Mouse (Mus musculus) induced T-regulatory cell, adult 2 months (primary cell): ENCODE data around the gene Ablim2.
A peak's percentile ranks its signal among the peaks of the same experiment; 100 is the strongest.

Experiments used
- DNase-seq: peaks from one replicate; pipeline ENCODE4 v3.0.0-alpha.2; 2012; ENCODE audit warnings: low read depth

Ablim2 gene

DNA sequence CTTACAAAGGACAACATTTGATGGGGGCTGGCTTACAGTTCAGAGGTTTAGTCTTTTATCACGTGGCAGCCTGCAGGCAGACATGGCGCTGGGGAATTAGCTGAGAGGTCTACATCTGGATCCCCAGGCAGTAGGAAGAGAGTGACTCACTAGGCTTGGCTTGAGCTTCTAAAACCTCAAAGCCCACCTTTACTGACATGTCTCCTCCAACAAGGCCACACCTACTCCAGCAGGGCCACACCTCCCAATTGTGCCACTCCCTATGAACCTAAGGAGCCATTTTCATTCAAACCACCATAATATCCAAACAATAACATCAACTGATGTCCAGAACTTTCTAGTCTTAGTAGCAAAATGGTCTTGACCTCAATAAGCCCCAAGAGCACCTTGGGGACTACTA lies 12.6 kb downstream of the Ablim2 start:
- DNase-seq: no peak

GRCm38 (mm10) chr5:35770891-35771663 lies 13.4 kb downstream of the Ablim2 start:
- DNase-seq: peak; percentile 42

GRCm38 (mm10) chr5:35773274-35774136 lies 15.8 kb downstream of the Ablim2 start:
- no peak for DNase-seq

GRCm38 (mm10) chr5:35774137-35774424 lies 16.4 kb downstream of the Ablim2 start:
- peak; percentile 22 for DNase-seq

DNA sequence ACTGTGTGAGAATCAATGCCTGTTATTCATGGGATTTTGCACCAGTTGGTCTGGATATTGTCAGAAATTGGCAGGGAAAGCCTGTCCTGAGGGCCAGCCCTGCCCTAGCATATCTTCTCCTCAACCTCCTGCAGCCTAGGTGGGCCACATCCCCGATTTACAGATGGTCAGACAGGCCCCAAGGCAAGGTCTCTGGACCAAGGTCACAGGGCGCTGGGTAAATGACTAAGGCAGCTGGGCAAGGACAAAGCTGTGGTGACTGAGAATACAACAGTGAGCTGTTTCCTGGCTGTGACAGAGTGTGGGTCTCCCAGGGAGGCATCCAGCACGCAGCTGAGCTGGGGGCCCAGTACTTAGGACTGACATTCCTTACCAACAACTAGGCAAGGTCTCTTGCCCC lies 23.4 kb downstream of the Ablim2 start:
- no peak for DNase-seq

GRCm38 (mm10) chr5:35782648-35783180 lies 25.0 kb downstream of the Ablim2 start:
- DNase-seq: no peak

GRCm38 (mm10) chr5:35785853-35786252 lies 28.2 kb downstream of the Ablim2 start:
- no peak for DNase-seq

DNA sequence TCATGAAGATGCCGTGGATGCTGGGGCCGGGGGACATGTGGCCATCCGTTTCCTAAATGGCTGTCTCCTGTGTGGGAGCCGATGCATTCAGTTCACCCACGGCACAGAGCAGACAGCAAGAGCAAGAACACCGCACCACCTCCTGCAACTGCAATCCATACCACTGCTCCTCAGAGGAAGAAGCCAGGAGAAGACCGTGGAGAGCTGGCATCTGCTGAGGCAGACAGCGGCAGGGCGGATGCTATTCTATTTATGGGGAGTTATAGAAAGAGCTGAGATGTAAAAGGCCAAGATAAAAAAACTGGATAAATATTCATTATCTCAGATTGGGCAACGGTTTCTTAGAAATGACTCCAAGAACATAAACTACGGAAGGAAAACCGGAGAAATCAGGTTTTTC lies 30.2 kb downstream of the Ablim2 start:
- no peak for DNase-seq

DNA sequence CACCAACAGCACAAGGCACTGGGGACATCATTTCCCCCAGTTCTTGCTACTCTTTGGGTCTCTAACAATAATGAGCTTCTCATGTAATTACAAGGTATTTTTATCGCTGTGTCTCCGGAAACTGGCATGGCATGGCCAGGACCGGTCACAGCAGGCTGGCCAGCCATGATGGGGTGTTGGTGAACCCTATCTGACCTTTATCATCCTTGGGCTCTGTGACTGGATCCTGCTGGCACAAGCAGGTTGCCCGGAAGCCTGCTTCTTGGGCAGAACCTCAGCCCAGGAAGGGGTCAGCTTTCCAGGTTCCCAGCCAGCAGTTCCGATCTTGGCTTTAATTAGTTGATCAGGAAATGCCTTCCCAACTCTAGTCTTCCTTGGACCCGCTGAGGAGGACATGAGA lies 31.0 kb downstream of the Ablim2 start:
- no peak for DNase-seq

GRCm38 (mm10) chr5:35789697-35790096 lies 32.0 kb downstream of the Ablim2 start:
- DNase-seq: no peak

DNA sequence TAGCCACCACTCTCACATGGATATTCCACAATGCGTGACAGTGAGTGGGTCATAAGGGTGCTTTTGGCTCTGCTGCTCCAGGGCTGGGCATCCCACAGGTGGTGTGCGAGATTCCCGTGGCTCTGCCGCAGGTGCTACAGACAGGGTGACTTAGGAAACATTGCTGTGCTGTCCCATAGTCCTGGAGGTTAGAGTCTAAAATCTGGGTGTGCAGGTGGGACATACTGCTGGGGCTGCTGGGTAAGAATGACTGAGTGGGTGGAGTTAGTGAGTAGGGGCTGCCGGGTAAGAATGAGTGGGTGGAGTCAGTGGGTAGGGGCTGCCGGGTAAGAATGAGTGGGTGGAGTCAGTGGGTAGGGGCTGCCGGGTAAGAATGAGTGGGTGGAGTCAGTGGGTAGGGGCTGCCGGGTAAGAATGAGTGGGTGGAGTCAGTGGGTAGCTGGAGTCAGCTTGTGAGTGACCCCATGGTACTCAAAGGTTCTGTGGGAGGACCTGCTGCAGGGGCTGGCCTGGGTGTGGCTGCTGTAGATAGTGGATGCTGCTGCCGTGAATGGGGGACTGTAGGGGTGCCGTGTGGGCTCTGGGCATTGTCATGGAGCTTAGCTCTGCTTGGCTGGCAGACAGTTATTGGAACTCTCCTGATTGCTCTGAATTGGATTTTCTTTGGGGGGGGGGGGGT lies 32.8 kb downstream of the Ablim2 start:
- no peak for DNase-seq

- DNase-seq: no peak
Measured at GRCm38 (mm10) chr5:35793971-35794370, 36.3 kb downstream of the Ablim2 start.

DNA sequence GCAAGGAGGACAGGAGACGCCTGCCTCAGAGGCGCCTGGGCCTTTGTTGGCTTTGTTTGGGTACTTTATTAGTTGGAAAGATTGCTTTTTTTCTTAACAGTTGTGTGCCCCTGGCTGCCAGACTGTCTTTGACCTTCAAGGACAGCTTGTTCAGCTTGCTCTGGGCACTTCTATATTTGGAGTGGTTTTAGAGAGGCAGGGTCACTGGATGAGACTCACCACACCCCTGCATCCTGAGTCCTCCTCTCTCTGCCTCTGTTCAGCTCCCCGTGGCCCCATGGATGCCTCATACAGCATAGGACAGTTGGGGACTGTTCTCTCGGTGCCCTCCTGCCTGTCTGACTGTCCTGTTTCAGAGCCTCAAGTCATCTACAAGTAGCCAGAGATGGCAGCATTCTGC lies 37.3 kb downstream of the Ablim2 start:
- no peak for DNase-seq

- DNase-seq: peak; percentile 69
Measured at GRCm38 (mm10) chr5:35795481-35796048, 37.9 kb downstream of the Ablim2 start.

DNA sequence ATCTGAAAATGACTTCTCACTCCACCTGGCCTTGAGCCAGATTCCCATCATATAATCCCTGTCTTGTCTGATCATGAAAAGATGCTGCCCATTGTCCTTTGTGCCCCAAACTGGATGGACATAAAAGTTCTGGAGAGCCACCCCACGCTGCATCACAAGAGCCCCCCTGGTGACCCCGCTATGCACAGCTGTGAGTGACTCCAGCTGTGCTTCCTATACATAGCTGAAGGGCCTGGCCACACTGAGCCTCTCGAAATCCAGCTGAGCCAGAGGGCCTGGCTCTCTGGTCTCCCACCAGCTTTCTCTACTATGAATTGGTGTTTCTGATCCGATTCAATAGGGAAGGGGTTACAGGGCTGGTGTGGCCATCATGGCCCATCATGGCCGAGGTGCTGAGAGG lies 38.5 kb downstream of the Ablim2 start:
- DNase-seq: no peak

GRCm38 (mm10) chr5:35799090-35799489 lies 41.4 kb downstream of the Ablim2 start:
- no peak for DNase-seq

DNA sequence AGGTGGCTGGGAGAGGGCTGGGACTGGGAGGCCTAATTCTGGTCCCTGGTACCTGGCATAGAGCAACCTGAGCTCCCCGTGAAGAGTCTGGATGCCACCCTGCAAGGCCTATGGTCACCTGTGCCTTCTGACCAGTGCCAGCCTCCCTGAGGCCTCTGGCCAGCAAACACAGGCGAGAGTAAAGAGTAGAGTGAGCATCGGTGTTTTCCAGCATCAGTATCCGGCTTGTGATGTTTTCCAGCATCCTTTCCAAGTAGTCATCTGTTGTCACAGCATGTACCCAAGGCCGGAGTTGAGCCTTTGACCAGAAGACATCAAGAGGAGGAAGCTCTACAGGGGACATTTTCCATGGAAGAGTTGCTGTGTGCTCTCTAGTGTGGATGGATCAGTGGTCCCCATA lies 45.7 kb downstream of the Ablim2 start:
- no peak for DNase-seq

DNA sequence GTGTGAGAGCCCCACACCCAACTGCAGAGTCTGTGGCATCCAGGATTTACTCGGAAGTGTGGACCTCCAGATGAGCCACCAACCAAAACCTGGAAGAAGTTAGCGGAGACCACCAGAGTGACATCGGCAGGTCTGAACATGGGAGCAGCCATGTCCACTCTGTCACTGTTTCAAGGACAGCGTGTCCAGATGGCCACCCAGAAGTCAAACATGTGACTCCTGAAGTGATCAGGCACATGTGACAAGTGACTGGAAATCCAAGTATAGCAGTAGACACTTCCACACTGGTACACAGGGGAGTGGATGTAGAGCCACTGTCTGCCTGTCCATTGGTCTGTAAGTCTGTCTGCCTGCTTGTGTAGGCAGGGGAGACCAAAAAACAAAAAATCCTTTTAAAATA lies 47.0 kb downstream of the Ablim2 start:
- no peak for DNase-seq

DNA sequence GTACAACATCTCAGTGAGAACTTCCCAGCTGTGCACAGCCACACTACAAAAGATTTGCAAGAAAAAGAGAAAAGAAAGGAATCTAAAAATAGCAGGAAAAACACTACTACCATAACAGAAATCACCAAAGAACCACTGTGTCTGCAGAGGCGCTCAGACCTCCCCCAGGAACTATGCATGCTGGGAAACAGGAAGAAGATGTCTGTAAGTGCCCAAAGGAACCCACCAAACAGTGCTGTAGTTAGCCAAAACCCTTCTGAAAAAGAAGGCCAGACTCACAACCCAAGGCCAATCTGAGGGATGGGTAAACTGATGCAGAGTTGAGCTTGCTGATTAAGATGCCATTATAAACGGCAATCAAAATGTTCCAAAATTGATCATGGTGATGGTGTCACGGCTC lies 47.5 kb downstream of the Ablim2 start:
- no peak for DNase-seq

DNA sequence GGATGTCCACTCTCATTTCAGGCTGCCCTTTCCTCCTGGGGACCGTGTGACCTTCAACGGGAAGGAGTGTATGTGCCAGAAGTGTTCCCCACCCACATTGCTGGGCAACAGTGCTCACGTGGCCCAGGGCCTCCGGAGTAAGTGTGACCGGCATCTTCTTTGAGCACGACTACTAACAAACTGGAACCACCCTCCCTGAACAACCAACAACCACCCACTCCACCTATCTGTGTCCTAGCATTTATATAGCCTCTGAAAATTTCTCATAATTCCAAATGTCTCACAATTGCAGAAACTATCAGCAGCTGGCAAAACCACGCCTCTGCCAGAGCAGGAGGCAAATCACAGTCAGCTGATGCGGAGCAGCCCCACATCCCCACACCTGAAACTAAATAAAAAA lies 49.3 kb downstream of the Ablim2 start:
- no peak for DNase-seq

DNA sequence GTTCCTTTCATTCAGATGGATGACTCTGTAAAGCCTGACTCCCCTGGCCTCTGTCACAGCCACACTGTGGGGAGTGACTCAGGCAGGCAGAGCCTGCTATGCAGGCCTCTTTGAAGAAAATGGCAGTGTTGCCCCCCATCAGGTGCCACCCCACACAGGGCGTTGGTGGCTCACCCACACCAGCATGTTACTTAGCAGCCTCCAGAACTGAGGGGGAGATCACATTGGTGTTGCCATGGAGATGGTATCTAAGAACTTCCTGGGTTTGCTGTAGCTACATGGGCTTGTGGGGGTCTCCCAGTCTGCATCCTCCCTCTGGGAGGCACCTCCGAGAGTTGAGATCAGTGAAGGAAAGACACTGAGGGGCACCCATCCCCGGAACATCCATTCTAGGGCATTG lies 52.8 kb downstream of the Ablim2 start:
- no peak for DNase-seq

DNA sequence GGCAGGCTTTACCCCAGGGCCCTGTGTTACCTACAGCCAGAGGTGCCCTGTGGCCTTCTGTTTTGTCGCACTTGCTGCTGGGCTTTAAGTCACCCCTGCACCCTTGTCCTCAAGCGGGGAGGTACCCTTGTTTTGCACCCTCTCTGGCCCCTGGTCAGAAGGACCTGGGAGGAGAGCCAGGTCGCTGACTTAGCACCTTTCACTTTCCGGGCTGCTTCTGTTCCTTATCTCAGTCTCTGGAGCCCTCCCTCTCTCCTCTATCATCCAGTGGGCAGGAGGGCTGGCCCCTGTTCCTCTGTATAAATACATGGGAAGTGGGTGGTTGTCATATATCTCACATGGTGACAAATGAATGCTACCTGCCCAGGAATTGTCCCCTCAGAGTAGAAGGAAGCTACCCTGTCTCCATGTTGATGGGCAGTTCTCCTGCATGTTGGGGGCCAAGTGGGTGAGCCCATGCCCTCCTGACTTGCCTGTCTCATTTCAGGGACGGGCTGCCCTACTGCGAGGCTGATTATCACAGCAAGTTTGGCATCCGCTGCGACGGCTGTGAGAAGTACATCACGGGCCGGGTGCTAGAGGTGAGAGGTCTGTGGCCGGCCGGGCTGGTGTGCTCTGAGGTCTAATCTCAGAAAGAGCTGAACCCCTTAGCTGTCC lies 54.1 kb downstream of the Ablim2 start:
- no peak for DNase-seq
